ENCODE assay signal across 9 mouse cellular contexts in genomic region chr9:37614316-37614715, GRCm38 (mm10). TPM values are rescaled to one million over a fixed set of nuclear protein-coding genes. Genes with fewer than 3 reads are reported as not detected.
DNase-seq lines count a peak whose midpoint lies in the region; ATAC-seq and TF ChIP-seq lines count a peak whose summit lies in the region.
"Had no signal": no experiment of that assay in that cellular context is flagged by ENCODE, and none has a peak within 500 bp of the region (broad histone marks: within the 10 kb centered on the region; RNA-seq: fewer than 3 reads in every experiment).

No protein-coding gene starts in this region.

- H3K4me1 ChIP-seq in kidney, embryonic 14.5 days (ENCODE audit: control insufficient read depth, insufficient read depth, low read length) = peaks cover 6% of the 10 kb centered on the region; the same call in 1 of the 2 replicates
- H3K4me1 ChIP-seq in kidney, adult 2 months (ENCODE audit: control insufficient read depth, insufficient read depth, low read length) = 0 out of 2 replicates have a peak, but pooled peaks cover 6% of the 10 kb centered on the region
- peaks cover 2% of the 10 kb centered on the region; the same call in 1 of the 2 replicates for H3K4me1 ChIP-seq in cortical plate, adult 2 months (ENCODE audit: control insufficient read depth, insufficient read depth, low read length)
- peaks cover 5% of the 10 kb centered on the region for H3K4me1 ChIP-seq in midbrain, embryonic 16.5 days (ENCODE audit: control insufficient read depth, insufficient read depth, low read length)

- H3K27ac ChIP-seq in kidney, embryonic 14.5 days (ENCODE audit: low read depth, low read length) = no peak overlapping the region
- no peak overlapping the region for H3K27ac ChIP-seq in kidney, adult 2 months (ENCODE audit: insufficient read depth, low read depth, low read length)
- peak overlapping the region; percentile 36 for H3K27ac ChIP-seq in cortical plate, adult 2 months (ENCODE audit: insufficient read depth, low read length)
- H3K27ac ChIP-seq in midbrain, embryonic 16.5 days (ENCODE audit: low read length) = no peak overlapping the region

- peak overlapping the region; percentile 81; the same call in 1 of the 2 replicates for H3K4me2 ChIP-seq in kidney, embryonic 14.5 days (replicated peaks; ENCODE audit: low read depth, low read length)
- peak overlapping the region; percentile 84 for H3K4me2 ChIP-seq in midbrain, embryonic 16.5 days (ENCODE audit: low read length)

- TF ChIP-seq POLR2A in kidney, adult 2 months (IDR thresholded peaks at IDR 0.05; ENCODE audit: low read depth, low read length) = no peak
- TF ChIP-seq POLR2A in cortical plate, adult 2 months (IDR thresholded peaks at IDR 0.05; ENCODE audit: extremely low read depth, insufficient read depth, low read length) = no peak

- no peaks in the 10 kb centered on the region for H3K36me3 ChIP-seq in kidney, embryonic 14.5 days (ENCODE audit: control insufficient read depth, insufficient read depth, low read length)
- H3K36me3 ChIP-seq in kidney, adult 2 months (ENCODE audit: control insufficient read depth, insufficient read depth, low read length) = no peaks in the 10 kb centered on the region
- H3K36me3 ChIP-seq in midbrain, embryonic 16.5 days (ENCODE audit: control insufficient read depth, insufficient read depth, low read length) = no peaks in the 10 kb centered on the region

- H3K9ac ChIP-seq in kidney, embryonic 14.5 days (ENCODE audit: low read depth, low read length) = no peak overlapping the region
- H3K9ac ChIP-seq in midbrain, embryonic 16.5 days (ENCODE audit: low read depth, low read length) = no peak overlapping the region

- peak; percentile 3; the same call in 1 of the 2 replicates for ATAC-seq in kidney, embryonic 14.5 days (ENCODE audit: low FRiP score, low TSS enrichment)
- peak; percentile 1 for ATAC-seq in inflammation-experienced regulatory T-cells, adult 6 months
- peak; percentile 22 for ATAC-seq in midbrain, embryonic 16.5 days

- no peak for TF ChIP-seq CTCF in kidney, adult 2 months (conservative IDR thresholded peaks at IDR 0.05; ENCODE audit: insufficient read depth, insufficient read length, low read depth, low read length)
- no peak for TF ChIP-seq CTCF in cortical plate, adult 2 months (IDR thresholded peaks at IDR 0.05; ENCODE audit: extremely low read depth, insufficient read depth, low read length)

- peaks cover 4% of the 10 kb centered on the region; the same call in 1 of the 2 replicates for H3K27me3 ChIP-seq in kidney, embryonic 14.5 days (ENCODE audit: control insufficient read depth, insufficient read depth, low read length)
- H3K27me3 ChIP-seq in kidney, adult 2 months (replicated peaks; ENCODE audit: control insufficient read depth, insufficient read depth, low read length) = no peaks in the 10 kb centered on the region
- no peaks in the 10 kb centered on the region; the same call in 1 of the 2 replicates for H3K27me3 ChIP-seq in midbrain, embryonic 16.5 days (ENCODE audit: control insufficient read depth, insufficient read depth, low read depth, low read length)
- H3K27me3 ChIP-seq: Patski had no signal

- H3K9me3 ChIP-seq in kidney, embryonic 14.5 days (ENCODE audit: control insufficient read depth, low read length) = no peaks in the 10 kb centered on the region
- no peaks in the 10 kb centered on the region for H3K9me3 ChIP-seq in midbrain, embryonic 16.5 days (replicated peaks; ENCODE audit: control insufficient read depth, low read length, poor library complexity, severe bottlenecking)

- no peak overlapping the region for H3K4me3 ChIP-seq in kidney, embryonic 14.5 days (ENCODE audit: low read length)
- no peak overlapping the region for H3K4me3 ChIP-seq in kidney, adult 2 months (ENCODE audit: insufficient read depth, low read depth, low read length)
- peak overlapping the region; percentile 60; the same call in 1 of the 2 replicates for H3K4me3 ChIP-seq in cortical plate, adult 2 months (ENCODE audit: insufficient read depth, low read length)
- H3K4me3 ChIP-seq in midbrain, embryonic 16.5 days (ENCODE audit: low read depth, low read length) = no peak overlapping the region; the same call in 1 of the 2 replicates

- DNase-seq in kidney, adult 2 months = no peak
- no peak for DNase-seq in spleen, postnatal 14 days (ENCODE audit: low spot score in 2 of 2)
- DNase-seq in frontal cortex, adult 2 months (ENCODE audit: extremely low spot score in 1 of 2, low spot score in 1 of 2) = no peak
- DNase-seq in kidney, adult 9 months = no peak

RNA-seq across cellular contexts. Expression of gene Spa17, which starts 0.8 kb away (rescaled TPM):
- 6.7 and 8.0 TPM in 2 replicates for polyA plus RNA-seq in kidney, embryonic 14.5 days (2014; fragmentation: Nextera tagmentation; extraction: Ambion mirVana)
- 3.1 and 3.5 TPM in 2 replicates for polyA plus RNA-seq in kidney, adult 2 months (2012; rRNA removed)
- 4.8 and 5.0 TPM in 2 replicates for polyA plus RNA-seq in cortical plate, adult 2 months (2012; rRNA removed)
- 1 to 10 TPM in 2 of 3 experiments, not detected in 1; 1.2 to 1.4 TPM for polyA plus RNA-seq in inflammation-experienced regulatory T-cells, adult 6 months (2017; shearing (Covaris generic))
- 9.0 and 11.1 TPM in 2 replicates for polyA plus RNA-seq in midbrain, embryonic 16.5 days (2015; fragmentation: Nextera tagmentation; extraction: Ambion mirVana)
- 6.7 and 7.1 TPM in 2 replicates for polyA plus RNA-seq in frontal cortex, adult 2 months (2012; rRNA removed)

RNA-seq across cellular contexts. Expression of gene Tbrg1, which starts 42.8 kb away (rescaled TPM):
- 135 and 142 TPM in 2 replicates for polyA plus RNA-seq in kidney, embryonic 14.5 days (2014; fragmentation: Nextera tagmentation; extraction: Ambion mirVana)
- 34.6 and 34.8 TPM in 2 replicates for polyA plus RNA-seq in kidney, adult 2 months (2012; rRNA removed)
- 48.0 TPM in 2 replicates for polyA plus RNA-seq in cortical plate, adult 2 months (2012; rRNA removed)
- polyA plus RNA-seq in inflammation-experienced regulatory T-cells, adult 6 months (2017; shearing (Covaris generic)) = 100 to 1,000 TPM; 190 to 216 (median 204) TPM
- polyA plus RNA-seq in midbrain, embryonic 16.5 days (2015; fragmentation: Nextera tagmentation; extraction: Ambion mirVana) = 92.3 and 98.7 TPM in 2 replicates
- 42.0 and 43.7 TPM in 2 replicates for polyA plus RNA-seq in frontal cortex, adult 2 months (2012; rRNA removed)

RNA-seq across cellular contexts. Expression of gene Panx3, which starts 54.7 kb away (rescaled TPM):
- not detected in 2 replicates for polyA plus RNA-seq in kidney, embryonic 14.5 days (2014; fragmentation: Nextera tagmentation; extraction: Ambion mirVana)
- not detected in 2 replicates for polyA plus RNA-seq in kidney, adult 2 months (2012; rRNA removed)
- not detected in 2 replicates for polyA plus RNA-seq in cortical plate, adult 2 months (2012; rRNA removed)
- polyA plus RNA-seq in inflammation-experienced regulatory T-cells, adult 6 months (2017; shearing (Covaris generic)) = not detected
- polyA plus RNA-seq in midbrain, embryonic 16.5 days (2015; fragmentation: Nextera tagmentation; extraction: Ambion mirVana) = 0.14 and 0.43 TPM in 2 replicates
- 0.08 TPM in 1 of 2 replicates, not detected in the other for polyA plus RNA-seq in frontal cortex, adult 2 months (2012; rRNA removed)
- polyA plus RNA-seq: Patski had no signal

RNA-seq across cellular contexts. Expression of gene Siae, which starts 58.8 kb away (rescaled TPM):
- 6.8 and 10.8 TPM in 2 replicates for polyA plus RNA-seq in kidney, embryonic 14.5 days (2014; fragmentation: Nextera tagmentation; extraction: Ambion mirVana)
- 17.8 and 18.3 TPM in 2 replicates for polyA plus RNA-seq in kidney, adult 2 months (2012; rRNA removed)
- 22.2 and 24.2 TPM in 2 replicates for polyA plus RNA-seq in cortical plate, adult 2 months (2012; rRNA removed)
- 10 to 100 TPM; 11.7 to 19.8 (median 13.9) TPM for polyA plus RNA-seq in inflammation-experienced regulatory T-cells, adult 6 months (2017; shearing (Covaris generic))
- 12.7 and 13.8 TPM in 2 replicates for polyA plus RNA-seq in midbrain, embryonic 16.5 days (2015; fragmentation: Nextera tagmentation; extraction: Ambion mirVana)
- 14.2 and 14.5 TPM in 2 replicates for polyA plus RNA-seq in frontal cortex, adult 2 months (2012; rRNA removed)
